Mouse (Mus musculus) neural tube, embryonic 12.5 days (tissue): ENCODE results near the gene Nwd2. TPM values are rescaled to one million over a fixed set of nuclear protein-coding genes. Genes with fewer than 3 reads are reported as not detected.

Experiments
- ATAC-seq: fragments of 200-750 bp; cut with Nextera tagmentation; 2 replicates; pipeline ENCODE4 v1.8.0; 2017; ENCODE audit warnings: low read depth, mild to moderate bottlenecking, moderate TSS enrichment, moderate library complexity; ENCODE audit not compliant: low FRiP score
- H3K27ac ChIP-seq: fragments of 300-500 bp; sonication (generic); 2 replicates; pipeline ENCODE4 v1.5.1; 2016
- H3K27me3 ChIP-seq: fragments of 300-500 bp; sonication (generic); replicated peaks from 2 replicates; pipeline ENCODE4 v1.6.1; 2016; ENCODE audit warnings: mild to moderate bottlenecking
- H3K36me3 ChIP-seq: fragments of 300-500 bp; sonication (generic); 2 replicates; pipeline ENCODE4 v1.6.1; 2016; ENCODE audit warnings: mild to moderate bottlenecking
- H3K4me1 ChIP-seq: fragments of 300-500 bp; sonication (generic); 2 replicates; pipeline ENCODE4 v1.6.1; 2016
- H3K4me2 ChIP-seq: fragments of 300-500 bp; sonication (generic); replicated peaks from 2 replicates; pipeline ENCODE4 v1.6.1; 2016; ENCODE audit warnings: mild to moderate bottlenecking
- H3K4me3 ChIP-seq: fragments of 300-500 bp; sonication (generic); 2 replicates; pipeline ENCODE4 v1.5.1; 2016
- H3K9ac ChIP-seq: fragments of 300-500 bp; sonication (generic); 2 replicates; pipeline ENCODE4 v1.6.1; 2016; ENCODE audit warnings: mild to moderate bottlenecking
- H3K9me3 ChIP-seq: fragments of 300-500 bp; sonication (generic); 2 replicates; pipeline ENCODE4 v1.6.1; 2016; ENCODE audit warnings: mild to moderate bottlenecking
- WGBS: fragments of 180-500 bp; shearing (Covaris S2); methylation state at CpG from one replicate; pipeline ENCODE4 v1.1.7; 2016; 5-methylcytosine and 5-hydroxymethylcytosine counted together
- polyA plus RNA-seq: library from polyadenylated mRNA; unstranded; fragments of >200 nt; fragmentation: Nextera tagmentation; extraction: Ambion mirVana; gene quantifications from 2 replicates; pipeline ENCODE4 v1.2.1, GENCODE M21; 2016

Gene Nwd2
- polyA plus RNA-seq, 1 experiment from 2014 or later, result 6.7 TPM

DNA sequence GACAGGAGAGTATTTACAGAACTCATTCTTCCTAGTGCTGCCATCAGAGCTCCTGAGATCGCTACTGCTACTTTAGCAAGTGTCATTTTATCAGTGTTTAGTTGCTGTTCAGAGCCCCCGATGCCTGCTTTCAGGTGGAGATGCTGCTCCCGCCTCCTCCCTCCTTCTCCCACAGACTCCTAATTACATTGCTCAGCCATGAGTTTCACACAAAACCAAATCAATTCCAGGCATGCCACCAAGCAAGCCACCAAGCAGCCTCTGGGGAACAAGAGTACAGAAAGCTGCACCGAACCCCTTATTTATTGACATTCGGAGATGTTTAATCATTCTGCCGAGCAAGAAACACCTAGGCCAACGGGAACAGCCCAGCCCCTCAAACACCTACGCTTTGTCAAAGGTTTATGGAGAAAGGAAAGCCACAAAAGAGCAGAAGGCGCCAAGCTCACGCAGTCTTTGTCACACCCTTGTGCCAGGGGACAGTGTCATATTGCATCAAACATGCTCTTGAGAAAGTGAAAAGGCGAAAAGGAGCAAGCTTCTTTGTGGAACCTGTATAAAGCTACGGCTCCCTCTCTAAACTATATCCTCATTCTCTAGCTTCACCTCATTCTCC lies 191.0 kb downstream of the Nwd2 start:
- H3K36me3 ChIP-seq, result no peaks in the 10 kb centered on the region
- no peak overlapping the region for H3K4me3 ChIP-seq
- H3K27ac ChIP-seq, result no peak overlapping the region
- H3K27me3 ChIP-seq, result no peaks in the 10 kb centered on the region
- no peaks in the 10 kb centered on the region for H3K4me1 ChIP-seq
- no peaks in the 10 kb centered on the region for H3K9me3 ChIP-seq
- WGBS, result 76% methylated on average over 12 of the region's 12 CpGs
- H3K9ac ChIP-seq, result no peak overlapping the region
- H3K4me2 ChIP-seq, result no peak overlapping the region
- ATAC-seq, result no peak

DNA sequence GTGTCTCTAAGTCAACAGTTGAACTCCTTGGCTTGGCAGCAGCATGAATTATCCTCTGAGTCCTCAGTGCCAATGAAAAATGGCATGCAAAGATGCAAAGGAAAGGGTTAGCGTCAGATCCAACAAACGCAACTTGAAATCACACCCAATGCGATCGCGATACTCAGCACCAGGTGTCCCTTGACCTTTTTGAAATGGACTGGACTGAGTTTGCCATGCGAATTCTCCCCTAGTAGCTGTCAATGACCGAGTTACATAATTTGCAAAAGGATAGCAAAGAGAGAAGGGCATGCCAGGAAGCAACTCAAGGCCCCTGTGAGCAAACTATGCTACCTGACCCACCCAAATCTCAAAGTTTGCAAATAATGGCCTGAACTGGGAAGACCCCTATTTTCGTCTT lies 198.2 kb downstream of the Nwd2 start:
- H3K27me3 ChIP-seq, result no peaks in the 10 kb centered on the region
- 96% methylated on average over 8 of the region's 8 CpGs for WGBS

DNA sequence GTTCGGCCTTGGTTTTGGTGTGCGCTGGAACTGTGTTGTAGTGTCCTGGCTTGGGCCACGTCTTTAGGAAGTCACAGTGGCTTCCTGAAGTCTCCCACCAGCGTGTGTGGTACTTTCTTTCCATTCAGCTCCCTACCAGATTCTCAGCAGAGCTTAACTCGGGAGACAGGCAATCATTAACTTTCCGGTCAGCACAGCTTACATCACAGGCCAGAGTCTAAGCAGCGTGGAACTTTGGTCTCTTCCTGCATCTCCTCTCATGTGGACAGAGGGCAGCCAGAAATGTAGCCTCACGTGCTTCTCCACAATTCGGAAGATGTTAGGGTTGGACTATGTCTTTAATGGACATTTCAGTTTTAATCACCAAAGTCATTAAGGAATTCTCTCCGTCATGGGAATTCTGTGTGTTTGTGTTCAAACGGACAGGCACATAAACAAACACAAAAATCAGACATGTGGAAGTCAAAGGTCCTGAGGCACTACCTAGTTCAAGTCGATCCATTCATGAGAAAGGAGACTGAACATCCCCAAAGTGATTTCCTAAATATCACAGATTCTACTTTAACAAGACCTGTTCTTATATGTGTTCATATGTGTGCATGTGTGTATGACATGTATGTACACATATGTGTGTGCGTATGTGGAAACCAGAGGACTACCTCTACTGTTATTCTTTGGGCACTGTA lies 198.8 kb downstream of the Nwd2 start:
- no peak for ATAC-seq
- Histone ChIP-seq H3K9ac (no peak overlapping the region), H3K4me1 (no peaks in the 10 kb centered on the region), H3K4me2 (no peak overlapping the region), H3K9me3 (peaks cover 6% of the 10 kb centered on the region), H3K4me3 (no peak overlapping the region), H3K27me3 (no peaks in the 10 kb centered on the region), H3K27ac (no peak overlapping the region), H3K36me3 (no peaks in the 10 kb centered on the region)
- WGBS, result 89% methylated on average over 13 of the region's 13 CpGs

More for the DNA sequence above, 198.2 kb downstream of the Nwd2 start:
- H3K4me1 ChIP-seq, result no peaks in the 10 kb centered on the region
- peaks cover 6% of the 10 kb centered on the region for H3K9me3 ChIP-seq
- no peak overlapping the region for H3K4me2 ChIP-seq
- H3K36me3 ChIP-seq, result no peaks in the 10 kb centered on the region
- H3K27ac ChIP-seq, result no peak overlapping the region
- H3K9ac ChIP-seq, result no peak overlapping the region
- no peak for ATAC-seq
- no peak overlapping the region for H3K4me3 ChIP-seq

DNA sequence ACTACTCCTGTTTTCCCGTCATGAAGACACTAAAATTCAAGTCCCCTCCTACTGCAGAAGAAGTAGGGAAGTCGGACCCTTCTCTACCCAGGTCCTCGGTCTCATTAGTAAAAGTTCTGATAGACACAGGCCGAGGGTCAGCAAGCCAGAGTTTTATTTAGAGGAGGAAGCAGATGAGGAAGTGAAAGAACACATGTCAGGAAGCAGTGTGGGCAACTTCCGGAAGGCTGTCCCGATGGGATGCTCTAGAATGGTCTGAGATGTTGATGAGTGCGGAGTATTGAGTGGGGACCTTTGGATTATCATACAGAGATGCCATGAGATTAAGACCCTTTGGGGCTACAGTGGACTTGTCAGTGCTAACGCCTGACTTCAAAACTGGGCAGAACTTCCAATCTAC lies 210.0 kb downstream of the Nwd2 start:
- Histone ChIP-seq H3K4me2 (no peak overlapping the region), H3K36me3 (no peaks in the 10 kb centered on the region), H3K9me3 (no peaks in the 10 kb centered on the region), H3K27ac (no peak overlapping the region), H3K27me3 (no peaks in the 10 kb centered on the region), H3K4me3 (no peak overlapping the region), H3K9ac (no peak overlapping the region), H3K4me1 (no peaks in the 10 kb centered on the region)
- 91% methylated on average over 8 of the region's 8 CpGs for WGBS
- no peak for ATAC-seq

Other genes with a start within 250 kb of the Nwd2 start
- gene 0610040J01Rik, start 163.3 kb downstream of the Nwd2 start, polyA plus RNA-seq, result 4.2 and 5.0 TPM in 2 replicates